Mouse (Mus musculus): ENCODE data around the gene Hist1h2ah. TPM values are rescaled to one million over a fixed set of nuclear protein-coding genes. Genes with fewer than 3 reads are reported as not detected.
A peak's percentile ranks its signal among the peaks of the same experiment; 100 is the strongest.
"Not testable (repeated sequence)": the region's sequence is repeated elsewhere in the genome, so short reads cannot be mapped to it uniquely, and the experiment has no call there.

Hist1h2ah gene
- polyA plus RNA-seq, 1 experiment from 2014 or later: not detected

DNA sequence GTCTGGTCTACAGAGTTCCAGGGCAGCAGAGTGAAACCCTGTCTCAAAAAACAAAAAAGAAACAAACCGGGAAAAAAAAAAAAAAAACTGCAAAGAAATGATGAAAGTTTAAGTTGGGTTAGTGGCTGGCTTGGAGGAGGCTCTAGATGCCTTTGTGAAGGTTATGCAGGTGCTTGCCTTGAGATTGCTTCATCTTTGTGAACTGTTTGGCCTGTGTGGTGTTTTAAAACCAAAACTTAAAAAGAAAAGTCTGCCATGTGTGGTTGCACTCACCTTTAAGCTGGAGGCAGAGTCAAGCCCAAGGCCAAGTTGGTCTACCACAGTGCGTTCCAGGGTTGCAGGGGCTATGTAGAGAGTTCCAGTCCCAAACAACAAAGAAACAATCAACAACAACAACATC, 13.7 kb upstream of the Hist1h2ah start:
- WGBS: 74% methylated on average over 2 of the region's 2 CpGs
- Histone ChIP-seq H3K4me3 (replicated peaks; ENCODE audit: low read length) (no peak overlapping the region), H3K36me3 (replicated peaks; ENCODE audit: control insufficient read depth, insufficient read depth) (no peaks in the 10 kb centered on the region), H3K27me3 (ENCODE audit: control insufficient read depth, insufficient read depth, low read length) (no peaks in the 10 kb centered on the region), H3K4me1 (replicated peaks; ENCODE audit: control insufficient read depth, insufficient read depth, low read length) (peaks cover under 1% of the 10 kb centered on the region; the same call in 1 of the 2 replicates), H3K9me3 (ENCODE audit: control insufficient read depth, low read length) (no peaks in the 10 kb centered on the region), H3K4me2 (replicated peaks) (no peak overlapping the region), H3K9ac (no peak overlapping the region), H3K27ac (no peak overlapping the region)
- no peak for ATAC-seq (ENCODE audit: low FRiP score)
- no peak for DNase-seq (ENCODE audit: low spot score)

DNA sequence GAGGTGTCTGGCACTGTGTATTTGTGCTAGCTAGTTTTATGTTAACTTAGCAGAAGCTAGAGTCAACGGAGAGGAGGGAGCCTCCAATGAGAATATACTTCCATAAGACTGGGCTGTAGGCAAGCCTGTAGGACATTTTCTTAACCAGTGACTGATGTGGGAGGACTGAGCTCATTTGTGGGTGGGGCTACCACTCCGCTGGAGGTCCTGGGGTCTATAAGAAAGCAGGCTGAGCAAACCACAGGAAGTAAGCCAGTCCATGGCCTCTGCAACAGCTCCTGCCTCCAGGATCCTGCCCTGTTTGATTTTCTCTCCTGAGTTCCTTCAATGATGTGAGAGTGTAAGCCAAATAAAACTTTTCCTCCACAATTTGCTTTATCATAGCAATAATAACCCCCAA, 9.9 kb upstream of the Hist1h2ah start:
- no peak overlapping the region for H3K4me2 ChIP-seq (replicated peaks)
- ATAC-seq (ENCODE audit: low FRiP score) (no peak), DNase-seq (ENCODE audit: low spot score) (no peak)
- 64% methylated on average over 2 of the region's 2 CpGs for WGBS
- H3K36me3 ChIP-seq (replicated peaks; ENCODE audit: control insufficient read depth, insufficient read depth): no peaks in the 10 kb centered on the region
- H3K4me3 ChIP-seq (replicated peaks; ENCODE audit: low read length): no peak overlapping the region
- peaks cover 16% of the 10 kb centered on the region for H3K4me1 ChIP-seq (replicated peaks; ENCODE audit: control insufficient read depth, insufficient read depth, low read length)
- no peaks in the 10 kb centered on the region for H3K27me3 ChIP-seq (ENCODE audit: control insufficient read depth, insufficient read depth, low read length)
- no peak overlapping the region for H3K27ac ChIP-seq
- no peak overlapping the region for H3K9ac ChIP-seq
- no peaks in the 10 kb centered on the region for H3K9me3 ChIP-seq (ENCODE audit: control insufficient read depth, low read length)

DNA sequence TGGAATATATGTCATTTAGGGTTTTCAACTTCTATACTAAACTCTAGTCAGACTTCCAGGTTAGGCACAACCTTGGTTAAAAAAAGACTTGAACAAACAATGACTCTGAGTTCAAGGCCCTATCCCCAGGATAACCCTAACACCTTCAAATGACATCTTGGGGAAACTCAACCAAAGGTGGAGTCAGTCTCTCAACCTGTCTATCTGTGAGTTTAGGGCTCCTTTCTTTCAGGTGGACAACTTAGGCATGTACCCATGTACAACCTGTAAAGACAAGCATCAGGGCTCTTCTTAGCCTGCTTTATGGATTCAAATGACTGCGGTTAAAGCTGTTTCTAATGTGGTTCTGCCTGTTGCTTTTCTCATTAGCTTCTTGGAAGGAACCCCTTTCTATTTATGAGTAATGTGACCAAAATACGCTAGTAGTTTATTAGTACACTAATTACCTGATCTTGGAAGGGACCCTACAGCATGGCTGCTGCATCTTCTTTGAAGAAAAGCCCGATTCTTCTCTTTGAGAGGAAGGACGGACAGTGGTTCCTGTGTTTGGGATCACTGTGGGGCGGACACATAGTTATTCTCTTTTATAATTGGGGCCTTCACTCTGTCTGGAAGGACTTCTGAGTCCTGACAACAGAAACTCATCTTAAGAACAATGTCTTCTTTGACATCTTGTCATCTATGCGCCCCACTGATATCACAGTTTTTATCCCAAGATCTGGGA, 9.2 kb upstream of the Hist1h2ah start:
- no peak overlapping the region for H3K4me2 ChIP-seq (replicated peaks)
- no peak overlapping the region for H3K4me3 ChIP-seq (replicated peaks; ENCODE audit: low read length)
- no peaks in the 10 kb centered on the region for H3K9me3 ChIP-seq (ENCODE audit: control insufficient read depth, low read length)
- H3K36me3 ChIP-seq (replicated peaks; ENCODE audit: control insufficient read depth, insufficient read depth): no peaks in the 10 kb centered on the region
- 91% methylated on average over 6 of the region's 6 CpGs for WGBS
- H3K27me3 ChIP-seq (ENCODE audit: control insufficient read depth, insufficient read depth, low read length): no peaks in the 10 kb centered on the region
- H3K4me1 ChIP-seq (replicated peaks; ENCODE audit: control insufficient read depth, insufficient read depth, low read length): peaks cover 21% of the 10 kb centered on the region
- DNase-seq (ENCODE audit: low spot score): no peak
- no peak overlapping the region for H3K27ac ChIP-seq
- no peak for ATAC-seq (ENCODE audit: low FRiP score)
- H3K9ac ChIP-seq: no peak overlapping the region

DNA sequence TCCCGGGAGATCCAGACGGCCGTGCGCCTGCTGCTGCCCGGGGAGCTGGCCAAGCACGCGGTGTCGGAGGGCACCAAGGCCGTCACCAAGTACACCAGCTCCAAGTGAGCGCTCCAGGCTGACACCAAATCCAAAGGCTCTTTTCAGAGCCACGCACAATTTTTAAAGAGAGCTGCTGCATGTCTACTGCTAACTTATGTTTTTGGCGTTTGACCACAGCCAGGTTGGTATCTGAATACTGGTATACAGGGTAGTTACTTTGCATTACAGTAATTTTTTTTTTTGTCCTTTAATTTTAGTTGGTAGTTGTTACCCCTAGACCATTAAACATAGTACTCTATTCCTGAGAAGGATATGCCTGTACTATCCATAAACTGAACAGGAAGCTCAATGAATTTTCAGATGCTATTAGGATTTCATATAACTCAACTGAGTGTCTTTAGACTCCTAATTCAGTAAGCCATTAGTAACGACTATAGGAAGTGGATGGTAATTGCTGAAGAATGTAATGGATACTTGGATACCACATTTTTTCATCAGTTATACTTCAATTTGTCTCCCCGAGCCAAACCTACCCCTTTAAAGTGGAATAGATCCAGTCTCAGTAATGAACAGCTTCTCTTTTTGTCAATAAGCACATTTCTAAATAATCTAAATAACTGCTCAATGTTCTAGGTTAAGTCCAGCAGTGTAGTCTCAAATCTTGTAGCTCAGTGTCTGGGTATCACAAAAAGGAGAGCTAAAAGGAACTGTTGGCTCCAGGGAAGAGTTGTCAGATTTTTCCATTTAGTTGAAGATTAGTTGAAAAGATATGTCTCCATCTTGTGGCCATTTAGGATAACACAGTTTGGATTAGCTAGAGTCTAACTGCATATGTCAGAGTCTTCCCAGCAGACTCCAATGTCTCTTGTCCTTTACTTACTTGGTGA, 8.4 kb upstream of the Hist1h2ah start:
- H3K4me1 ChIP-seq (replicated peaks; ENCODE audit: control insufficient read depth, insufficient read depth, low read length): peaks cover 21% of the 10 kb centered on the region
- ATAC-seq (ENCODE audit: low FRiP score) (peak; percentile 9; the same call in 1 of the 2 replicates), DNase-seq (ENCODE audit: low spot score) (peak; percentile 83)
- 2% methylated on average over 9 of the region's 14 CpGs for WGBS
- peak overlapping the region; percentile 61 for H3K4me2 ChIP-seq (replicated peaks)
- no peaks in the 10 kb centered on the region for H3K27me3 ChIP-seq (ENCODE audit: control insufficient read depth, insufficient read depth, low read length)
- peak overlapping the region; percentile 81 for H3K27ac ChIP-seq
- no peaks in the 10 kb centered on the region for H3K36me3 ChIP-seq (replicated peaks; ENCODE audit: control insufficient read depth, insufficient read depth)
- H3K9me3 ChIP-seq (ENCODE audit: control insufficient read depth, low read length): no peaks in the 10 kb centered on the region
- H3K4me3 ChIP-seq (replicated peaks; ENCODE audit: low read length): peak overlapping the region; percentile 35
- H3K9ac ChIP-seq: peak overlapping the region; percentile 46

DNA sequence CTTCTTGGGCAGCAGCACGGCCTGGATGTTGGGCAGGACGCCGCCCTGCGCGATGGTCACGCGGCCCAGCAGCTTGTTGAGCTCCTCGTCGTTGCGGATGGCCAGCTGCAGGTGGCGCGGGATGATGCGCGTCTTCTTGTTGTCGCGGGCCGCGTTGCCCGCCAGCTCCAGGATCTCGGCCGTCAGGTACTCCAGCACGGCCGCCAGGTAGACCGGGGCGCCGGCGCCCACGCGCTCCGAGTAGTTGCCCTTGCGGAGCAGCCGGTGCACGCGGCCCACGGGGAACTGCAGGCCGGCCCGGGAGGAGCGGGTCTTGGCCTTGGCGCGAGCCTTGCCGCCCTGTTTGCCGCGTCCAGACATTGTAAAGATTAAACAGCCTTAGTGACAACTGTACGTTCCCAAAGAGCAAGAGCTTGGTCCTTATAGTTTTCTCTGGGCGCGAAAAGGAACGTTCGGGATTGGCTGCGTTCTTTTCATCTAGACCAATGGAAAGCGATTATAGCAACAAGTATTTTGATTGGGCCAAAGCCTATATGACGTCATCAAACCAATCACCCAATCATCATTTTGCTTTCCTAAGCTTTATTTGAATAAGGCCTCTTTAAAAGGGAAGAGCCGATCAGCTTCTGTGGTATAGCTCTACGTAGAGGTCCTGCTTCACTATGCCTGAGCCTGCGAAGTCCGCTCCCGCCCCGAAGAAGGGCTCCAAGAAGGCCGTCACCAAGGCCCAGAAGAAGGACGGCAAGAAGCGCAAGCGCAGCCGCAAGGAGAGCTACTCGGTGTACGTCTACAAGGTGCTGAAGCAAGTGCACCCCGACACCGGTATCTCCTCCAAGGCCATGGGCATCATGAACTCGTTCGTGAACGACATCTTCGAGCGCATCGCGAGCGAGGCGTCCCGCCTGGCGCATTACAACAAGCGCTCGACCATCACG, 7.5 kb upstream of the Hist1h2ah start, which contains the start of the genes Hist1h2ag and Hist1h2bj:
Gene Hist1h2ag (minus strand): TSS at position 377 of the 935 bp plus-strand sequence.
Gene Hist1h2bj (plus strand): TSS at position 647 of the 935 bp plus-strand sequence.
- not testable (repeated sequence) for H3K27me3 ChIP-seq (ENCODE audit: control insufficient read depth, insufficient read depth, low read length); H3K36me3 ChIP-seq (replicated peaks; ENCODE audit: control insufficient read depth, insufficient read depth); H3K9me3 ChIP-seq (ENCODE audit: control insufficient read depth, low read length)
- Histone ChIP-seq H3K4me2 (replicated peaks) (peak within 1 kb of the TSS; percentile 61), H3K4me1 (replicated peaks; ENCODE audit: control insufficient read depth, insufficient read depth, low read length) (peaks cover 21% of the 10 kb centered on the region), H3K27ac (peak within 1 kb of the TSS; percentile 81), H3K9ac (peak within 1 kb of the TSS; percentile 49), H3K4me3 (replicated peaks; ENCODE audit: low read length) (peak within 1 kb of the TSS; percentile 35)
- ATAC-seq (ENCODE audit: low FRiP score) (peak; percentile 93), DNase-seq (ENCODE audit: low spot score) (peak; percentile 100)
- under 1% methylated on average over 38 of the region's 80 CpGs for WGBS

DNA sequence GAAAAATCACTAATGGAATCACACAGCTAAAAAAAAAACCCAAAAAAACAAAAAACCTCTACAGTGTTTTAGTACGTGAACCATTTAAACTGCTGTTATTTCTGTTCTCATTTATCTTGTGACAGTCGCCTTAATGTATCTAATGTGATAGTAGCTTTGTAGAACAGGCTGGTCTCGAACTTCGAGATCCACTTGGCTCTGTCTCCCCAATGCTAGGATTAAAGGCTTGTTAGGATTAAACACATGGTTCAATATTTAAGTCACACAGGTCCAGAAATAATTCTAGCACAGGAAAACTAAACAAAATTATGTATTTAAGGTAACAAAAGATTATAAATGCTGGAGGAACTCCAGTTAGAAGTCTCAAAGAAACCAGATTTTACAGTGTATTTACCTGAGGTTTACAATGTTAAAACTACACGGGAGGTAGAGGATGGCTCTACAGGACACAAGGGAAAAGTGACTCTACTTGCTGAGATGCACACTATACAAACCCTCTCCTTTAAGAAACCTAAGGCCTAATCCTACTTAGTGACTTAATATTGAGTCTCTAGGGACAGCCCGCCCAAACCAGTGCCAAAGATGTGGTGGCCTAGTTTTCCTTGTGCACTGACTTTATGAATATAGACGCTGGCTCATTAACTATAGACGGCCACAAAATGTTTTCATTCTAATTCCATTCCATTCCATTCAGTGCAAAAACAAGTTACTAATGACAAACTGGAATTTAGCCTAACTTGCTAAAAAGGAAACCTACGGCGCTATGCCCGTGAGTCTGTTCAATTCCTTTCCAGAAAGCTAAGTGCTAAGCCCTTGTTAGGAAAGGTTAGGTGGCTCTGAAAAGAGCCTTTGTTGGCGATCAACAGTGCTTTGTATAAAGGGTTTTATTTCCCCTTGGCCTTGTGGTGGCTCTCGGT, 6.5 kb upstream of the Hist1h2ah start:
- H3K27me3 ChIP-seq (ENCODE audit: control insufficient read depth, insufficient read depth, low read length): no peaks in the 10 kb centered on the region
- ATAC-seq (ENCODE audit: low FRiP score): no peak
- no peaks in the 10 kb centered on the region for H3K9me3 ChIP-seq (ENCODE audit: control insufficient read depth, low read length)
- H3K4me3 ChIP-seq (replicated peaks; ENCODE audit: low read length): peak overlapping the region; percentile 35
- DNase-seq (ENCODE audit: low spot score): peak; percentile 43
- H3K36me3 ChIP-seq (replicated peaks; ENCODE audit: control insufficient read depth, insufficient read depth): no peaks in the 10 kb centered on the region
- peaks cover 21% of the 10 kb centered on the region for H3K4me1 ChIP-seq (replicated peaks; ENCODE audit: control insufficient read depth, insufficient read depth, low read length)
- WGBS: 4% methylated on average over 13 of the region's 13 CpGs
- H3K4me2 ChIP-seq (replicated peaks): peak overlapping the region; percentile 61
- peak overlapping the region; percentile 49 for H3K9ac ChIP-seq
- H3K27ac ChIP-seq: peak overlapping the region; percentile 81

DNA sequence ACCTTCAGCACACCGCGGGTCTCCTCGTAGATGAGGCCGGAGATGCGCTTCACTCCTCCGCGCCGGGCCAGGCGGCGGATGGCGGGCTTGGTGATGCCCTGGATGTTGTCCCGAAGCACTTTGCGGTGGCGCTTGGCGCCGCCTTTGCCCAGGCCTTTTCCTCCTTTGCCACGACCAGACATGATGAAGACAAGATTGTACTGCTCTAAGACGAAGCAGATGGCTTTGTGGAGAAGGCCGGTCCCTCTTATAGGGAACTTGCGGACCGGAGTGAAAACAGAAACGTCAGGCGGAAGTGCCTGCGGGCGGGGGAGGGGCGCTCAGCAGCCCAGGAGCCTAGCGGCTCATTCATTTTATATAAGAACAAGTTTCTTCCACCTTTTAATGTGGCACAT, 5.8 kb upstream of the Hist1h2ah start, which contains the start of gene Hist1h4i:
Gene Hist1h4i (minus strand): TSS at position 221 of the 395 bp plus-strand sequence.
- Histone ChIP-seq H3K4me3 (replicated peaks; ENCODE audit: low read length) (peak within 1 kb of the TSS; percentile 35), H3K27ac (peak within 1 kb of the TSS; percentile 81), H3K4me2 (replicated peaks) (peak within 1 kb of the TSS; percentile 61), H3K4me1 (replicated peaks; ENCODE audit: control insufficient read depth, insufficient read depth, low read length) (peaks cover 29% of the 10 kb centered on the region), H3K9ac (peak within 1 kb of the TSS; percentile 49)
- peak; percentile 96 for DNase-seq (ENCODE audit: low spot score)
- not testable (repeated sequence) for H3K9me3 ChIP-seq (ENCODE audit: control insufficient read depth, low read length); H3K36me3 ChIP-seq (replicated peaks; ENCODE audit: control insufficient read depth, insufficient read depth); H3K27me3 ChIP-seq (ENCODE audit: control insufficient read depth, insufficient read depth, low read length)
- peak; percentile 71 for ATAC-seq (ENCODE audit: low FRiP score)
- 0% methylated on average over 24 of the region's 27 CpGs for WGBS
